Mouse (Mus musculus) kidney, embryonic 16.5 days (tissue): ENCODE data around the gene Cdan1. TPM values are rescaled to one million over a fixed set of nuclear protein-coding genes. Genes with fewer than 3 reads are reported as not detected.

Experiments used
- ATAC-seq: fragments of 200-750 bp; cut with Nextera tagmentation; 2 replicates; pipeline ENCODE4 v1.8.0; 2017; ENCODE audit warnings: moderate TSS enrichment; ENCODE audit not compliant: low FRiP score, low TSS enrichment
- H3K27ac ChIP-seq: fragments of 300-500 bp; sonication (generic); 2 replicates; pipeline ENCODE4 v1.5.1; 2014; ENCODE audit warnings: low read length
- H3K27me3 ChIP-seq: fragments of 300-500 bp; sonication (generic); 2 replicates; pipeline ENCODE4 v1.6.1; 2014; ENCODE audit warnings: low read length, control low read depth, mixed read lengths; ENCODE audit not compliant: insufficient read depth
- H3K36me3 ChIP-seq: fragments of 300-500 bp; sonication (generic); 2 replicates; pipeline ENCODE4 v1.6.1; 2014; ENCODE audit warnings: low read length, control low read depth, mixed read lengths; ENCODE audit not compliant: insufficient read depth
- H3K4me1 ChIP-seq: fragments of 300-500 bp; sonication (generic); 2 replicates; pipeline ENCODE4 v1.6.1; 2014; ENCODE audit warnings: low read length, control low read depth, mixed read lengths; ENCODE audit not compliant: insufficient read depth
- H3K4me2 ChIP-seq: fragments of 300-500 bp; sonication (generic); replicated peaks from 2 replicates; pipeline ENCODE4 v1.6.1; 2014; ENCODE audit warnings: low read depth, low read length
- H3K4me3 ChIP-seq: fragments of 300-500 bp; sonication (generic); 2 replicates; pipeline ENCODE4 v1.5.1; 2014; ENCODE audit warnings: mild to moderate bottlenecking, low read length
- H3K9ac ChIP-seq: fragments of 300-500 bp; sonication (generic); replicated peaks from 2 replicates; pipeline ENCODE4 v1.6.1; 2014; ENCODE audit warnings: low read length
- H3K9me3 ChIP-seq: fragments of 300-500 bp; sonication (generic); 2 replicates; pipeline ENCODE4 v1.6.1; 2016; ENCODE audit warnings: low read length, control low read depth
- WGBS: fragments of 180-500 bp; shearing (Covaris S2); extraction: QIAGEN DNeasy Blood & Tissue Kit; methylation state at CpG from one replicate; pipeline ENCODE4 v1.1.7; 2014; 5-methylcytosine and 5-hydroxymethylcytosine counted together
- polyA plus RNA-seq: library from polyadenylated mRNA; unstranded; fragments of >200 nt; fragmentation: Nextera tagmentation; extraction: Ambion mirVana; gene quantifications from 2 replicates; pipeline ENCODE4 v1.2.1, GENCODE M21; 2015

Cdan1 gene
- polyA plus RNA-seq: 5.7 and 6.3 TPM in 2 replicates

DNA sequence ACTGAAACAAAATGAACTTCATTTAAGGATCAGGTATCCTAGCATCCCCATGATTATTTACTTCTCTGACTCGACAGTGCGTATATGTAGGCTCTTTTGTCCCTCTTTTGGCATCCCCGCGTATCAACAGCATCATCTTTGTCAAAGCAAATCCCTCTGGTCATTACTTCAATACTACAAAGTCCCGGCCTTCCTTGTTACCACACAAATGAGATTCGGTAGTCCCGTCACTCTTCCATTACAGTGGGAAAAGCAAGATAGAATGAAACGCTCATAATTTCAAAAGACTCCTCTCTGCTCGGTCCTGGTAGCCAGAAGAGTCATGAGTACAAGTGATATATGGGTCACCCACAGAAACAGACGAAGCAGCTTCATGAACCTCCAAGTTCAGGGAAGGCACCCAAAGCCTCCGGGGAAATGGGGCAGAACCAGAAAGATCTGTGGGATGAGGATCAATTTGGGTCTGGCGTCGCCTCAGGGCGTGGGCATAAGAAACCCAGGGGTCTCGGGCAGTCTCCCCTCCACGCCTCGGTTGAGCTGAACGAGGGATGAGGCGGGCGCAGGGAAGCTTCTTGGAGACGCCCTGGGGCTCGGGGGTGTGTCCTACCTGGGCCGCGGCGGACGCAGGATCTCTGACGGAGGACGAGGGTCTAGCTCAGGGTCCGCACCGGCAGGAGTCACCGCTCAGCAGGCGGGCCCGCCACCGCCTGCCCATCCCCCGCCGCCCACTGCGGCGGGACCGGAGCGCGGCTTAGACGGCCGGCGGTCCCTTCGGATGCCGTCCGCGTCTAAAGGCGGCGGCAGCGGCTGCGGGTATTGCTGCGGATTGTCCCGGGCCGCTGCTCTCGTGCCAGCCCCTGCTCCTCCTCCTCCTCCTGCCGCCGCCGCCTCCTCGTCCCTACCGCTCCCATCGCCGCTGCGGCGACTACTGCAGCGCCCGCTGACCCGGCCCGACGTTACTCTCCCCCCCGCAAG lies at the start of gene Cdan1:
Gene Cdan1, minus strand, starts transcription at position 680 of the 975 bp plus-strand sequence.
- ATAC-seq: peak; percentile 83
- Histone ChIP-seq H3K9me3 (no peaks in the 10 kb centered on the region), H3K27ac (peak within 1 kb of the TSS; percentile 58; the same call in 1 of the 2 replicates), H3K4me3 (peak within 1 kb of the TSS; percentile 95), H3K4me2 (peak within 1 kb of the TSS; percentile 73), H3K4me1 (0 out of 2 replicates have a peak, but pooled peaks cover 9% of the 10 kb centered on the region), H3K36me3 (no peaks in the 10 kb centered on the region), H3K27me3 (no peaks in the 10 kb centered on the region), H3K9ac (peak within 1 kb of the TSS; percentile 84)
- under 1% methylated on average over 61 of the region's 71 CpGs for WGBS

- Histone ChIP-seq H3K36me3 (peaks cover 48% of the 10 kb centered on the region), H3K9ac (no peak overlapping the region), H3K27ac (no peak overlapping the region), H3K9me3 (no peaks in the 10 kb centered on the region), H3K4me3 (no peak overlapping the region), H3K4me2 (no peak overlapping the region), H3K27me3 (no peaks in the 10 kb centered on the region), H3K4me1 (no peaks in the 10 kb centered on the region)
- ATAC-seq: no peak
- WGBS: 96% methylated on average over 3 of the region's 3 CpGs
These were observed 46.4 kb upstream of the Cdan1 start for GRCm38 (mm10) chr2:120896361-120896760.

DNA sequence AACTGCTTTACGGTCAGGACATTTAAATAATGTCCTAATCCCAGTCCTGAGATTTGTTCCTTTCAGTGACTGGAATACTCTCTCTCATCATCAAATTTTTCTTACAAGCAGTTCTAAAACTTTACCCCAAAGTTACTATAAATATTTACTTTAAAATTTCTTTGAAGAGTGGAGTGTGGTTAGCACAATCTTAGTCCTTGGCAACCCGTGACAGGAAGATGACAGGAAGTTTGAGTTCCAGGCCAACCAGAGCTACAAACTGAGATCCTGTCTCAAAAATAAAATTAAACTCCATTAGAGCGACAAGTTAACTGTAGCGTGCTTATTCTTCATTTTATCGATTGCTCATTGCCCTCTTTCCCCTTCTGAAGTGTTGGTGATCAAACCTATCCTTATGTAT lies 37.7 kb upstream of the Cdan1 start:
- no peak for ATAC-seq
- Histone ChIP-seq H3K9me3 (no peaks in the 10 kb centered on the region), H3K27ac (no peak overlapping the region), H3K27me3 (no peaks in the 10 kb centered on the region), H3K36me3 (peaks cover 33% of the 10 kb centered on the region), H3K9ac (no peak overlapping the region), H3K4me2 (no peak overlapping the region), H3K4me3 (no peak overlapping the region), H3K4me1 (no peaks in the 10 kb centered on the region)
- 93% methylated on average over 5 of the region's 5 CpGs for whole genome bisulfite sequencing

- Histone ChIP-seq H3K27me3 (no peaks in the 10 kb centered on the region), H3K4me1 (no peaks in the 10 kb centered on the region), H3K9ac (no peak overlapping the region), H3K4me2 (no peak overlapping the region), H3K4me3 (no peak overlapping the region), H3K27ac (no peak overlapping the region), H3K36me3 (peaks cover 22% of the 10 kb centered on the region), H3K9me3 (no peaks in the 10 kb centered on the region)
- 74% methylated on average over 2 of the region's 2 CpGs for WGBS
- no peak for ATAC-seq
These were observed 23.3 kb upstream of the Cdan1 start for GRCm38 (mm10) chr2:120873192-120873591.

GRCm38 (mm10) chr2:120871447-120872336 lies 21.8 kb upstream of the Cdan1 start:
- no peak overlapping the region; the same call in 1 of the 2 replicates for H3K27ac ChIP-seq
- 79% methylated on average over 9 of the region's 9 CpGs for WGBS

DNA sequence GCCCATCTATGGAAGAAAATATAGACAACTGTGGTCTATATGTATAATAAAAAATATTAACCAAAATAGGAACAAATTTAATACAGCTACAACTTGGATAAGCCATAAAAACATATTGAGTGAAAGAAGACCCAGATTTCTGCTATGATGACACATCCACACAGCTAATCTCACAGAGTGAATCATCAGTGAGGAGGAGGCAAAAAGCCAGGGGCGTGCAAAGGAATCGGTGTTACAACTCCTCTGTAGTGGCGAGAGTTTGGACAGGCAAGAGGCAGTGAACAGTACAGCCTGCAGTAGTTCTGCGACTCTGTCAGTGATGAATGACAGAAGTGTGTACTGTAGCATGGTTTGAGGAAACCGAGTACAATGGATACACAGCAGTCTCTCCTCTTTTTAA lies 17.4 kb upstream of the Cdan1 start:
- H3K4me2 ChIP-seq: no peak overlapping the region
- no peak overlapping the region for H3K4me3 ChIP-seq
- peaks cover 28% of the 10 kb centered on the region for H3K36me3 ChIP-seq
- no peaks in the 10 kb centered on the region for H3K27me3 ChIP-seq
- no peaks in the 10 kb centered on the region for H3K9me3 ChIP-seq
- H3K9ac ChIP-seq: no peak overlapping the region
- H3K27ac ChIP-seq: no peak overlapping the region
- H3K4me1 ChIP-seq: no peaks in the 10 kb centered on the region
- ATAC-seq: no peak
- 91% methylated on average over 5 of the region's 5 CpGs for WGBS

More at GRCm38 (mm10) chr2:120871447-120872336, 21.8 kb upstream of the Cdan1 start:
- H3K4me2 ChIP-seq: no peak overlapping the region
- no peak overlapping the region for H3K9ac ChIP-seq
- H3K9me3 ChIP-seq: no peaks in the 10 kb centered on the region
- H3K4me1 ChIP-seq: no peaks in the 10 kb centered on the region
- no peak for ATAC-seq
- peaks cover 32% of the 10 kb centered on the region for H3K36me3 ChIP-seq
- H3K27me3 ChIP-seq: no peaks in the 10 kb centered on the region
- no peak overlapping the region for H3K4me3 ChIP-seq

DNA sequence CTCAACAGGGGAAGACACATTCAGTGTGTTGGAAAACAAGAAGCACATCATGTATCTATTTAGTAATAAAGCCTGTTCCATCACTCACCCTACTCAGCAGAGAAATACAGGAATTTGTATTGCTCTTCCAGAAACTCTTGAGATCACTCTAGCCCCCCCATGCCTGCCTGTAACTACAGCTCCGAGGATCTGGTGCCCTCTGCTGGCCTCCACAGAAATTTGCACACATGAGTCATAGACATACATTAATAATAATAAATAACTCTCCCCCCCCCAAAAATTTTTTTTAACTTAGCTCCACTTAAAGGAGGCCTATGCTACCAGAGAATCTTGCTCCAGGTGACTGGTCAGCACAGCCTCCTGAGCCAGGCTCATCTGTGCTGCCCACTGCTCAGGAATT lies 16.6 kb upstream of the Cdan1 start:
- peaks cover 30% of the 10 kb centered on the region for H3K36me3 ChIP-seq
- WGBS: 29% methylated on average over 1 of the region's 1 CpGs
- no peak overlapping the region for H3K4me3 ChIP-seq
- no peak for ATAC-seq
- H3K27ac ChIP-seq: no peak overlapping the region
- no peaks in the 10 kb centered on the region for H3K4me1 ChIP-seq
- no peaks in the 10 kb centered on the region for H3K27me3 ChIP-seq
- no peak overlapping the region for H3K9ac ChIP-seq
- no peak overlapping the region for H3K4me2 ChIP-seq
- no peaks in the 10 kb centered on the region for H3K9me3 ChIP-seq

GRCm38 (mm10) chr2:120863389-120863788 lies 13.5 kb upstream of the Cdan1 start:
- H3K27me3 ChIP-seq: no peaks in the 10 kb centered on the region
- no peak overlapping the region for H3K4me3 ChIP-seq
- no peak overlapping the region for H3K27ac ChIP-seq
- no peak overlapping the region for H3K4me2 ChIP-seq
- H3K9ac ChIP-seq: no peak overlapping the region
- no peaks in the 10 kb centered on the region for H3K4me1 ChIP-seq
- H3K36me3 ChIP-seq: peaks cover 25% of the 10 kb centered on the region
- no peak for ATAC-seq
- 96% methylated on average over 1 of the region's 1 CpGs for WGBS
- no peaks in the 10 kb centered on the region for H3K9me3 ChIP-seq

GRCm38 (mm10) chr2:120860699-120861098 lies 10.8 kb upstream of the Cdan1 start:
- H3K9me3 ChIP-seq: no peaks in the 10 kb centered on the region
- H3K4me3 ChIP-seq: no peak overlapping the region
- H3K36me3 ChIP-seq: peaks cover 14% of the 10 kb centered on the region
- no peak overlapping the region for H3K4me2 ChIP-seq
- no peaks in the 10 kb centered on the region for H3K4me1 ChIP-seq
- no peak for ATAC-seq
- WGBS: 60% methylated on average over 1 of the region's 1 CpGs
- H3K27ac ChIP-seq: no peak overlapping the region
- H3K9ac ChIP-seq: no peak overlapping the region
- no peaks in the 10 kb centered on the region for H3K27me3 ChIP-seq
